Mouse (Mus musculus) retina, adult 2 months (tissue): ENCODE data around the gene Gpr89.

Source experiments
- DNase-seq: peaks from one replicate; pipeline ENCODE4 v3.0.0-alpha.2; 2012; ENCODE audit warnings: low read depth, low spot score

Gene Gpr89

DNA sequence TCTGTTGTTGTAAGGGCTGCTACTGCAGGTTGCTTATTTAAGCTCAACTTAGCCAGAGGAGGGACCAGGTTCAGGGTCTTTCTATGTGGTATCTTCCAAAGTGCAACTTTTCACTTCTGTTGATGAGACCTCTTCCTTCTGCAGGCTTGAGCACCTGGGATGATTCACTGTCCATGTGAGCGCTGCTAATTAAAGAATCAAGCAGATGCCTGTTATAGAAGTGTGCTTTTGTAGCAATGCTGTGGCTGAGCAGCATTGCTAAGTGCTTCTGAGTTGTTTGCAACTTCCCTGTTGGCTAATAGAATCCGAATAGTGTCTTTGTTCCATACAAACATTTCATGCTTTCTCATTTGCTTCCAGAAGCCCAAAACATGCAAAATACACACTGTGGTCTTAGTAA, 34.9 kb downstream of the Gpr89 start:
- DNase-seq = no peak

DNA sequence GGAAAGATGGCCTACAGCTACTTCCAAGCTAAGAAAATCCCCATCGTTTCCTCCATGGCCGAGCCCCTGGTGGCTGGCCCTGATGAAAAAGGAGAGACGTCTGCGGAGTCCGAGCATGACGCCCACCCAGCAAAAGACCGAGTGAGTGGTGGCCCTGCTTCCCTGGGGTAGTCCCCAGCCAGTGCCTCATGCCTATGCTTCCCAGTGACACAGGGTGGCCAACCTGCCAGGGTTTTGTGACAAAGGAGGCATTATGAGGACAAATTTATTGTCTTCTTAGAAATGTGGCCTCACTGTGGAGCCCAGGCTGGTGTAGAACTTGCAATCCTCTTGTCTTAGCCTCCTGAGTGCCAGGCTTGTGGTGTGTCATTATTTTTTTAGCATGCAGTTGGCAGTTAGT, 36.1 kb downstream of the Gpr89 start:
- no peak for DNase-seq

DNA sequence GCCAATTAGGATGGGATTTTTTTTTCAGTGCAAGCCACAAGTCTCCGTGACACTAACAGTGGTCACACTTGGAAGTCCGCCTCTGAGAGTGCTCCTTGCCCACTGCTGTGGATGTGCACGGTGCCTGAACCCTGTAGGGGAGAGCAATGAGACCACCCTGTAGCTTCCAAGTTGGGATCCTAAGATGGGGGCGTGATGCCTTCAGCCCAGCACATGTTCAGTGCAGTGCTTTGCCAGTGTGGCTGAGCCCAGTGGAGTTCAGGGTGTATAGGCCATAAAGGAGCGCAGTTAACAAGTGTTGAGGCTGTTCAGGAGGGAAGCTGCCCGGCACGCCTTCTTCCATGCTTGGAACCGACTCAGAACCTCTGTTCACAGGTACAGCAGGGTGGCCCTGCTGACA, 36.6 kb downstream of the Gpr89 start:
- no peak for DNase-seq

DNA sequence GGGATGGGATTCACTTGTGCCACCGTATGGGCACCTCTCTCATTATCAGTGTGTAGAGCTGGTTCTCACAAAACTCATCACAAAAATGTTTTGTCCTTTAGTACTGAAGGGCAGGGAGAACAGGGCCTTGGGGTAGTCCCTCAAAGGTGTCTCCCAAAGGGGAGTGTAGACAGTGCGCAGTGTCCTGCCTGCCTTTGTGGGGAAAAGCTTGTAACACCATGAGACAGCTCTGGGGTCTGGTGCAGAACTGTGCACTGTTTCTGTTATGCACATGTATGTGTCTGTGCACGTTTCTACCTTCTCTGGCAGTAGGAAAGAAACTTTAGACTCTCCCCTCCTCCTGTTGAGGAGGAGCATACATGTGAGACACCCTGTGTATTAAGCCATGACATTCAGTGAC, 37.3 kb downstream of the Gpr89 start:
- no peak for DNase-seq

DNA sequence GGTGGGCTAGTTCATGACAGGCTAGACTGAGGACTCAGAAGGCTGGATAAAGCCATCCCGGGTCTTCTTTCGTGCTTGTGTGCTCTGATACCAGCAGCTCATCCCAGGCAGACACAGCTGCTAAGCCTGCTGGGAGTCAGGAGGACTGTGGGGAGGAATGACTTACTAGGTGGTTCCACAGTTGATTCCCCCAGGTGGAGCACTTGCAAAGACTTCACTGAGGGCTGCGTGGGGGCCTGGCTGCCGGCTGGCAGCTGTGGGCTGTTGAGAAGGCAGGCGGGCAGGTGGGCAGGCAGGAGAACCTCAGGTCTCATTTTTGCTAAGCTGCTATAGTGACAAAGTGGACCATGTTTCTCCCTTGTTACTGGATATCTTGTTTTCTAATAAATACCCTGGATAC, 44.6 kb downstream of the Gpr89 start:
- no peak for DNase-seq

DNA sequence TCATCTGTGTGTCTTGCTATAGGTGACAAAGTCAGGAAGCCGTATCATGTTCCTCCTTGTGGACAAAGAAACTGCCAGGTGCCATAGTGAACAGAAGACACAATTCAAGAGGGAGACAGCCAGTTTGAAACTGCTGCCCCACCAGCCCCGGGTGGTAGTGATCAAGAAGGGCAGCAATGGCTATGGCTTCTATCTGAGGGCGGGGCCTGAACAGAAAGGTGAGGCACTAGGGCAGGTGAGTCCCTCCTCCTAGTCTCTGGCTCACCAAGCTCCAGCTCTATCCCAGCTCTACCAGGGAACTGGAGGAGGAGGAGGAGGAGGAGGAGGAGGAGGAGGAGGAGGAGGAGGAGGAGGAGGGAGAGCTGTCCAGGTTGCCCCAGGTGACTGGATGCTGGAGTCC, 49.3 kb downstream of the Gpr89 start:
- no peak for DNase-seq

DNA sequence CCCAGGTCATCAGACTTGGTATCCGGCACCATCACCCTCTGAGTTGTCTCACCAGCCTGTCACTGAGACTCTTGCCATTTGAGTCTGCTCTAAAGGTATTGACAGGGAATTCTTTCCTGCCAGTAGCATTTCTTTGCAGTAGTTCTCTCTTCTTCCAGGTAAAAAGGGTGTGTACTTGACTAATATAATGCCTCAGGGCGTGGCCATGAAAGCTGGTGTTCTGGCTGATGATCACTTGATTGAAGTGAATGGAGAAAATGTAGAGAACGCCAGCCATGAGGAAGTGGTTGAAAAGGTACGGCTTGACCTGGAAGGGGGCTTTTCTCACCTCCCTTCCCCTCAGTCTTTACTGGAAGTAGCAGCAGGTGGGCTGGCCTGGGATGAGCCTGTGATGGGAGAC, 50.8 kb downstream of the Gpr89 start:
- no peak for DNase-seq

DNA sequence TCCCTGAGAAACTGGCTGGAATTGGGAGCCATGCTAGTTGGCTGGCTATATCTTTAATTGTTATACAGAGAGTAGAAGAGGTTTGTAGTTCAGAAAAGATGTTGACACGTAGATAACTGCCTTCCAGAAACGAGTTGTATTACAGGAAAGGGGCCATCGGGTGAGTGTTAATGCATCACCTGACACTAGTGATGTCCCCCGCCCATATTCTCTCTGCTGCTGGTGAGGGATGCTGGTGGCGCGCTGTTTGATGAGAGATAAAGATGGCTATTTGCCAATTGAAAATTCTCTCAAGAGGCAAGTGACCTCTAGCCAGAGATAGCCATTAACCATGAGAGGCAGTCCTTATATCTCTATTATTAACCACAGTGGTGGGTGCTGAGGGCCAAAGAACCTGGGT, 52.6 kb downstream of the Gpr89 start:
- no peak for DNase-seq

DNA sequence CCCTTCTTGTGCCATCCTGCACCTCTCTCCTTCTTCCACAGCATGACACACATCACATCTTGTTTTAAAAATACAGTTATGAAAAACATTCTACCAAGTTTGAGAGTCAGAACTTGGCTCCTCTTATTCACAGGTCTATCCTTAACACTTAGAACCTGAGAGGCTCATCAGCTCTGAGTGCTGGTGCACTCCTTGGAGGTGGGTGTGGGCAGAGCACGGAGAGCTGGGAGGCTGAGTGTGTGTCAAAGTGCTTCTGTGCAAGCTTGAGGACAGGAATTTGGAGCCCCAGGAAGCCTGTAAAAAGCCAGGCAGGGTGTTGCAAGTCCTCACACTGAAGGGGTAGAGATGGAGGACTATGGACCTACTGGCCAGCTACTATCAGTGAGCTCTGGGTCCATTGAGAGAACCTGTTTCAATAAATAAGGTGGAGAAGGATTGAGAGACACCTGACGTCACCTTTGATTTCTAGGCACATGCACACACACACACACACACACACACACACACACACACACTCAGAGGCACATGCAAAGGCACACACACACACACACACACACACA, 55.9 kb downstream of the Gpr89 start:
- no peak for DNase-seq

DNA sequence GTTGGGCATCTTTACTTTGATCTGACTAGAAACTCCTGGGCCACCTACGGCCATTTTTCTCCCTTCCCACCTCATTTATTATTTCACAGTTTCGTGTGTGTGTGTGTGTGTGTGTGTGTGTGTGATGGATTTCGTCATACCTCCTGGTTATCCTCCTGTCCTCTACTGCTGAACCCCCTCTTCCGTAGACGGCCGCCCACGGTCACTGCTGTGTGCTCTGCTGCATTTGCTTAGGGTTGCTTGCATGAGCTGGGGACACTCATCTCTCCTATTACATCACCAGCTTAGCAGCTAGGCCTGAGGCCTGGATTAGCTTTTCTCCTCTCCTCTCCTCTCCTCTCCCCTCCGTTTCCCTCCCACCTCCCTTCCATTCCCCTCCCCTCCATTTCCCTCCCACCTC, 56.7 kb downstream of the Gpr89 start:
- DNase-seq = no peak

DNA sequence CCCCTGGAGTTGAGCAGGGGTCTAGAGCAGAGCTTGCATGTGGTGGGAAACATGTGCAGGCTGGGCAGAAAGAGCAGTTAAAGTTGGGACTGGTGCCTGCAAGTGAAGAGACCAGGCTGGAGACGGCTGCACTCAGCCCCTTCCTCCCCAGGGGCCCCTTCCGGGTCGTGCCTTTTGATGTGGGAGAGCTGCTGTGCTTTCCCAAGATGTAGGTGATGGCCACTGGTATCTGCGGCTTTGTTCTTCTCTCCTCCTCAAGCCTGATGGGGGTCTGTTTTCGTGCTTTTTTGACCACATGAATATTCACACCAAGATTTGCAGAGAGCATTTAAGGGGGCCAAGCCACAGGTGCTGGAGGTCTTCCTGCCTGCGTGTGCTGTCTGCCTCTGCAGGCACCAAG, 57.5 kb downstream of the Gpr89 start:
- DNase-seq = no peak

DNA sequence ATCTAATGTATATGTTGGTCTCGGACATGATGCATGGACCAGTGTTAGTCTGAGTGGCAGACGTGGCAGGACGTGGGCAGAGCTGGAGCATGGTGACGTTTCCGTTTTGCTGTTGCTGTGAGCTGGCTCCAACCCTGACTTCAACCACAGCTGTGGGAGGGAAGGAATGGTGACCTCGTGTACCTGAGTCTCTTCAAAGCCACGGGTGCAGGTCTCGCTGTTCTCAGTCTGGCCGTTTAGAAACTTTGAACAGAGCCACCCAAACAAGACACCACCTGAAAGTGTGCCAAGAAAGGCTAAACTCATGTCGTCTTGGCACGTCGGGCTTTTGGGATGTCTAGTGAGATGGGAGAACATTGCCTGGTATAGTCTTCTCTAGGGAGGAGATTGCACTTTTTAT, 58.2 kb downstream of the Gpr89 start:
- DNase-seq = no peak

DNA sequence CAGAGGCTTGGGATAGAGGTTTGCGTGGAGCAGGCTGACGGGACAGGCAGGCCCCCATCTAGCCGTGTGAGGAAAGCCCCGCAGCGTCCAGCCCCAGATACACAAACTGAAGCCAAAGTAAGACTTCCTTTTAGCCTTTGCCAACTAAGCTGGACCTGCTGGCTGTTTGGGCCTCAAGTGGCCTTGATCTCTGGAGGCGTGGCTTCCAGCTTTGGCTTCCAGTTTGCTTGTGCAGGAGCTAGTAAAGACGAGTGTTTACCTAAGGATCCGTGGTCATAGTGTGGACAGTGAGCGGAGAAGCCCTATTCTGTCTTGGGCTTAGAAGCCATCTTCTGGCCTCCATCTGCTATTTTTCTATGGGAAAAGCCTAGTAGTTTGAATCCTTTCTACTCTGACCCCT, 59.3 kb downstream of the Gpr89 start:
- no peak for DNase-seq

DNA sequence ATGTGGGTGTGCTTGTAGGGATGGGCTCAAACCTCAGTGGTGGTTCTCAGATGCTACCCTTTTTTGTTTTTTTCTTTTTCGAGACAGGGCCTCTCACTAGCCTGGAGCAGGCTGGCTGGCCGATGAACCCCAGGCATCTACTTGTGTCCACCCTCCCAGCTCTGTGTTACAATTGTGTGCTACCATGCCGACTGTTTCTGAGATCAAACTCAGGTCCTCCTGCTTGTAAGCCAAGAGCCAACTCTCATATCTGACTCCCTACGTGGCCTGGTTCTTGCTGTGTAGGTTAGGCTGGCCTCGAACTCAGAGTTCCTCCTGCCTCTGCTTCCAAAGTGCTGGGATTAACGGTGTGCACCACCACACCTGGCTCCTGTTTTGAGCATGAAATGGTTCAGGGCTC, 60.0 kb downstream of the Gpr89 start:
- no peak for DNase-seq

DNA sequence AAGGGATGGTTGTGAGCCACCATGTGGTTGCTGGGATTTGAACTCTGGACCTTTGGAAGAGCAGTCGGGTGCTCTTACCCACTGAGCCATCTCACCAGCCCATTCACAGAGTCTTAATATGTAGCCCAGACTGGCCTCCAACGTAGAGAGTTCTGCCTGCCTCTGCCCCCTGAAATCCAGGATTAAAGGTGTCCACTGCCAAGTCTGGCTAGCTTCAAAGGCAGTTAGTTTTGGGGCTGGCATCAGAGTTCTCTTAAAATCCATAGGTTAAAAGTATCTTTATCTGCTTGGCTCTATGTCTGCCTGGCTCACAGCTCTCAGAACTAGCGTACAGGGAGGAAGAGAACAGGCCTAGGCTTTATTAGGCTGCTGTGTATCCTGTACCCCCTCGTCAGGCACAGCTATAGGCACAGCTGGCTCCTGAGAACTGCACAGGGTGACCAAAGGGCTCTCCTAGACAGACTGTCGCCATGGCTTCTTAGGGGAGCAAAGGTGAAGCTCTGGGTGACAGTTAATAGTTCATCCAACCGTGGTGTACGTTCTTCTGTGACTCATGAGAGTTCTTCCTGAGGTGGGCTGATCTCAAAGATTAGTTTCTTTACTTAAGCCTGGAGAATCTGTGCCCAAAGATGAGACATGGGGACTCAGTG, 66.0 kb downstream of the Gpr89 start:
- DNase-seq = no peak

DNA sequence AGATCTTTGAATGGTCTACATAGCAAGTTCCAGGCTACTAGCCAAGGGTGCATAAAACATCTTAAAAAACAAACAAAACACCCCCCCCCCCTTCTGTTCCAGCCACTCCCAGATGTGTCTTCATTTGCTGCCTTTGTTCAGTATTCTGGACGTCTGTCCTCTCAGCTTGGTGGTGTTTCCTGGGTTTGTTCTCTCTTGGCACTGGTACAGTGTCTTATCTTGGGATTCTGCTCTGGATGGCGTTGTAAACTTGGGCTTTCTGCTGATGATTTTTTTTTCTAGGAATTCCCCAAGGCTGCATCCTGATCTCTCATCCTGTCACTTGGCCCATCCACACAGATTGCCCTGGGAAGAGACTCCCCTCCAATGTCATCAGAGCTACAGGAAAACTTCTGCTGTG, 68.7 kb downstream of the Gpr89 start:
- DNase-seq = no peak

DNA sequence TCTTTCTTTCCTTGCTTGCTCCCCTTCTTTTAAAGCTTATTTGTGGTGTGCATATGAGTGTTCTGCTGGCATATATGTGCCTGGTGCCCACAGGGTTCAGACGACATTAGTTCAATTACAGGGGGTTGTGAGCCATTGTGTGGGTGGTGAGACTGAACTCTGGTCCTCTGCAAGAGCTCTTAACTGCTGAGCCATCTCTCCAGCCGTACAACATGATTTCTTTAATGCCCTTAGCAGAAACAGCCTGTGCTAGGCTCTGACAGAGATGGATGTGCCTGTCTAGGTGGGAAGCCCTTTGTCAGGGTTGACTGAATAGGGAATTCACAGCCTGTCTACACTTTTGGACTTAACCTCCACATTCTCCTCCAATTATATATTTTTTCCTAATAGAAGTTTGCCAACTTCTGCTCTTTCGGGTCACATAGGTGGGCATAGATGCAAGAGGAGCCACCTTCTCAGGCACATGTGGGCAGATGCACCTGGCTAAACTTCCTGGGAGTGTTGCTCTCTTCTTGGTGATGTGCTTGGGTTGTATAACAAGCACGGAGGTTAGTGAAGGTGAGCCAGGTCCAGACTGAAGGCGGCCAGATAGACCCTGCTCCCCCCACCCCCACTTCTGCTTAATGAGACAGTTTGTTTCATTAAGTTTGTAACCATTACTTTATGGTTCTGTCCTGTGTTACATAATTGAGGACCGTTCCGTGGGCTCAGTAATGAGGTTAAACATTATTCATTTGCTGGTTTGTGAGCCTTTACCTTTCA, 70.4 kb downstream of the Gpr89 start:
- DNase-seq = no peak

DNA sequence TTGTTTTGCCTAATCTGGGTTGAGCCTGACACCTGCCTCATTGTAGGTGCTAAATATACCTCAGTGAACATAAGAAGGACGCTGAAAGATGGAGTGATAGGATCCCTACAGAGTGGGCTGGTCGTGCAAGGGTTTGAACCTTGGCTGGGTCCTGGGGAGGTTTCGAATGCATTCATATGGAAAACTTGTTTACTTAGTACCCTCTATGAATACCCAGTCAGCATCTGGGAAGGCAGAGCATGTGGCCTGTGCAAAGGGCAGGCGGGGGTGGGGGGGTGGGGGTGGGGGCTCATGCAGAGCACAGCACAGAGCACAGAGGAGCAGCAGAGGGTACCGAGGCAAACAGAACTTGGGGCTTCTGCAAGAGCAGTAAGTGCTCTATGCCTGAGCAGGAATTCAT, 72.2 kb downstream of the Gpr89 start:
- DNase-seq = no peak

DNA sequence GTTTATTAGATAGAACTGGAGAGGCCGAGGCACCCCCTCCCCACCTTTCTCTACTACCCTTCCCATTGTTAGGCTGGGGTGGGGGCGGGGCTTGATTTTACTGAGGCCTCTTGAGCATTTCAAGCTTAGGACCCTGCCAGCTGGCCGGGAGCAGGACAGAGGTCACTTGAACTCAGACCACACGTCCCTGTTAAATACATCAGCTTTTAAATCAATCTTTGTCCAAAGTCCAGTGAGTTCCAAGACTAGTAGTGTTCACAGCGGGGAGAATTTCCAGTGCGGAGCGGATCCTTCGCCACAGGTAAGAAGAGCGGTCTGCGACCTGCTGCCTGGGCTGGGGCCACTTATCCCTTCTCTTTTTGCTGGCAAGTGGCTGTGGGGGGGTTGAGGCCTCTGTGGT, 75.3 kb downstream of the Gpr89 start:
- no peak for DNase-seq

DNA sequence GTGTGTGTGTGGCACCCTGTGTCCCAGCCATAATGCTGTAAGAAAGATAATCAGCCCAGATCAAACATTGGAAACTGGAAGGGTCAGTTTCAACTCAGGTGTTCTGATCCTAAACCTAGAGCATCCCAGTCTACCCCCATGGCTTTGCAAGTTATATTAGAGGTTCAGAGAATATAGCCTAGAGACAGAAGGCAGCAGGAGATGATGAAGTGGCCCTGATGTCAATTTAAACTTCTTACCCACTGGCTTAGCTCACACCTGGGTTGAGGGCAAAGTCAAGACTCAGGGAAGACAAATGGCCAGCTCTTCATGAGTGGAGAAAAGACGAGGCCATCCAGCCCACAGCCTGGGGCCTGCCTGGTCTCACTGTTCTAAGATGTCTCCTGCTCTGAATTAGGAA, 76.2 kb downstream of the Gpr89 start, which contains the start of the genes Pdzk1 and Cd160:
Gene Pdzk1 (plus strand): TSS at position 301 of the 400 bp plus-strand sequence.
Gene Cd160 (minus strand): TSS at position 368 of the 400 bp plus-strand sequence.
- no peak for DNase-seq

DNA sequence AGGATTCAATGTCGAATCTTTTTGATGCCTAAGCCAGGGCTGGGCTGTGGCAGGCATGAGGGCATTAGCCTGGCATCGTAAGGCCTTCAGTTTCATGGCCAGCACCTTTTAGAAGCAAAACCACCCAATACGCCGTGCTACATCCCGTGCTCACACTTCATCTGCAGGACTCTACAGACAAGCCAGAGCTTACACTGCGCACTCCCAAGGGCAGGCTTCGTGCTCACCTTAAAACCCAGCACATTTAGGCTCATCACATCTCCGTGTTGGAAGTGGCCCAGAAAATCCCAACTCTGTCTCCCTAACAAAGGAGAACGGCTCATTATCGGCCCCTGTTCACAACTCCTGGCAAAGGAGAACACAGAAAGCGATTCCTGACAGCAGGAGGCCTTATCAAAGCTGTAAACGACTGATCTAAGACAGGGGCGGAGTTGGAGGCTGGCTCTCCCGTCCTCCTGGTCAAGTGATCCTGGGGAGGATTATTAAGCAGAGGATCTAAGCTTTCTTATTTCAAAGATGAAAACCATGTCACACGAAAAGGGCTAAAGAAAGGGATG, 76.8 kb downstream of the Gpr89 start:
- DNase-seq = no peak

DNA sequence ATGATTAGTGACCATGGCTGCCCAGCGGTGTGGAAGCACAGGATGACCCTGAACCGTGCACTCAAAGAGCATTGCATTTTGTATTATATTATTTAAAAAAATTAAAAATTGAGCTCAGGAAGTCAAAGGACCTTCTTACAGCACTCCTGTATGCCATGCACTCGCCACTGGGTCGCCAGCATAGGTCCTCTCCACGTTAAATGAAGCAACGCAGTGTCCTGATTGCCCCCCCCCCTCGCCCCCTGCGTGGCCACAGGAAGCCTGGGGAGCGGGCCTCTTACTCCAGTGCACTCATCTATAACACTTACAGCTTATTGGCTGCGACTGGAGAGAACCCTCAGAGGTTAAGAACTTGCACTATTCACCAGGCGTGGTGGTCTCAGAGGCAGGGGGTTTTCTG, 79.9 kb downstream of the Gpr89 start:
- no peak for DNase-seq

DNA sequence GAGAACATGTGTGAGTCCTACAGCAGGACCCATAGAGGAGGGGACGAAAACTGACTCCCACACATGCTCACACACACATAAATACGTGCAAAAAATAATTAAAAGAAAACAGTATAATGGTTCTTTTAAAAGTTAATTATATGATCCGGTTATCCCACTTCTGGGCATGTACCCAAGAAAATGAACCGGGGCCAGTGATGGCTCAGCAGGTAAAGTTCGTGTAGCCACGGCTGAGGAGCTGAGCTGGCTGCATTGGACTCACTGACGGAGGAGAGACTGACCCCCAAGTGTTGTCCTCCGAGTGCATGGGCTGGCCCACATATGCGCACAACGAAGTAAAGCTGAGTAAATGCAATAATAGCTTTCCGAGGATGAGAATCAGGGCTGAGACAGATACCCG, 80.5 kb downstream of the Gpr89 start:
- no peak for DNase-seq
